Mouse (Mus musculus) liver (tissue): ENCODE measurements around the gene Ssxb5.
"Not testable (repeated sequence)": the region's sequence is repeated elsewhere in the genome, so short reads cannot be mapped to it uniquely, and the experiment has no call there.

Source experiments
- DNase-seq: peaks from one replicate; pipeline ENCODE4 v3.0.0-alpha.2; 2020; ENCODE audit warnings: mixed read lengths

Gene Ssxb5

GRCm38 (mm10) chrX:8803391-8803790 is at the start of gene Ssxb5:
Gene Ssxb5 (plus strand): TSS chrX:8803691.
- not testable (repeated sequence) for DNase-seq

GRCm38 (mm10) chrX:8832043-8832442 is 28.6 kb downstream of the Ssxb5 start:
- peak; percentile 15 for DNase-seq

GRCm38 (mm10) chrX:8843694-8844093 is 40.2 kb downstream of the Ssxb5 start, which contains the start of gene Gm6592:
Gene Gm6592 (plus strand): TSS chrX:8843994.
- no peak for DNase-seq

- DNase-seq: no peak
Measured at GRCm38 (mm10) chrX:8852486-8852885, 49.0 kb downstream of the Ssxb5 start.
